Mouse (Mus musculus) liver, embryonic 13.5 days (tissue): Measurements from ENCODE around the gene Foxp1. TPM values are rescaled to one million over a fixed set of nuclear protein-coding genes. Genes with fewer than 3 reads are reported as not detected.

Source experiments
- ATAC-seq: fragments of 200-750 bp; cut with Nextera tagmentation; 2 replicates; pipeline ENCODE4 v1.8.0; 2017; ENCODE audit warnings: low read depth, mild to moderate bottlenecking, moderate number of reproducible peaks, moderate library complexity
- DNase-seq: peaks from one replicate; pipeline ENCODE4 v3.0.0; 2022
- H3K27ac ChIP-seq: fragments of 300-500 bp; sonication (generic); 2 replicates; pipeline ENCODE4 v1.5.1; 2015; ENCODE audit warnings: moderate library complexity, mild to moderate bottlenecking, inconsistent platforms
- H3K27me3 ChIP-seq: fragments of 300-500 bp; sonication (generic); 2 replicates; pipeline ENCODE4 v1.6.1; 2015; ENCODE audit warnings: mild to moderate bottlenecking, inconsistent platforms
- H3K36me3 ChIP-seq: fragments of 300-500 bp; sonication (generic); 2 replicates; pipeline ENCODE4 v1.6.1; 2015; ENCODE audit warnings: mild to moderate bottlenecking, inconsistent platforms
- H3K4me1 ChIP-seq: fragments of 300-500 bp; sonication (generic); replicated peaks from 2 replicates; pipeline ENCODE4 v1.6.1; 2015; ENCODE audit warnings: inconsistent platforms
- H3K4me2 ChIP-seq: fragments of 300-500 bp; sonication (generic); 2 replicates; pipeline ENCODE4 v1.6.1; 2015; ENCODE audit warnings: inconsistent platforms, mild to moderate bottlenecking, moderate library complexity
- H3K4me3 ChIP-seq: fragments of 300-500 bp; sonication (generic); replicated peaks from 2 replicates; pipeline ENCODE4 v1.5.1; 2015; ENCODE audit warnings: mild to moderate bottlenecking, inconsistent platforms
- H3K9ac ChIP-seq: fragments of 300-500 bp; sonication (generic); 2 replicates; pipeline ENCODE4 v1.6.1; 2015; ENCODE audit warnings: mild to moderate bottlenecking, inconsistent platforms
- H3K9me3 ChIP-seq: fragments of 300-500 bp; sonication (generic); replicated peaks from 2 replicates; pipeline ENCODE4 v1.6.1; 2016; ENCODE audit warnings: inconsistent platforms
- WGBS: fragments of 180-500 bp; shearing (Covaris S2); methylation state at CpG from one replicate; pipeline ENCODE4 v1.1.7; 2015; ENCODE audit not compliant: insufficient replicate concordance; 5-methylcytosine and 5-hydroxymethylcytosine counted together
- polyA plus RNA-seq: library from polyadenylated mRNA; unstranded; fragments of >200 nt; fragmentation: Nextera tagmentation; extraction: Ambion mirVana; gene quantifications from 2 replicates; pipeline ENCODE4 v1.2.1, GENCODE M21; 2015

Gene Foxp1
- polyA plus RNA-seq, 1 experiment from 2014 or later: 14.2 TPM

- DNase-seq (no peak), ATAC-seq (no peak)
- H3K27me3 ChIP-seq: no peaks in the 10 kb centered on the region
- no peaks in the 10 kb centered on the region for H3K9me3 ChIP-seq
- no peaks in the 10 kb centered on the region; the same call in none of the 2 replicates for H3K4me1 ChIP-seq
- H3K4me2 ChIP-seq: no peak overlapping the region
- H3K4me3 ChIP-seq: no peak overlapping the region
- 73% methylated on average over 6 of the region's 6 CpGs for WGBS
- H3K36me3 ChIP-seq: no peaks in the 10 kb centered on the region
- H3K27ac ChIP-seq: no peak overlapping the region
- H3K9ac ChIP-seq: no peak overlapping the region
These were observed 357.8 kb downstream of the Foxp1 start for GRCm38 (mm10) chr6:99164760-99165159.

- Histone ChIP-seq H3K9me3 (no peaks in the 10 kb centered on the region), H3K4me1 (no peaks in the 10 kb centered on the region; the same call in none of the 2 replicates), H3K9ac (no peak overlapping the region), H3K4me3 (no peak overlapping the region), H3K27me3 (no peaks in the 10 kb centered on the region), H3K36me3 (no peaks in the 10 kb centered on the region), H3K27ac (no peak overlapping the region), H3K4me2 (no peak overlapping the region)
- WGBS: 86% methylated on average over 15 of the region's 15 CpGs
- DNase-seq (no peak), ATAC-seq (no peak)
These were observed 359.8 kb downstream of the Foxp1 start for GRCm38 (mm10) chr6:99162716-99163115.

- Histone ChIP-seq H3K9ac (no peak overlapping the region), H3K4me1 (peaks cover 2% of the 10 kb centered on the region; the same call in 1 of the 2 replicates), H3K27ac (no peak overlapping the region), H3K36me3 (no peaks in the 10 kb centered on the region), H3K9me3 (no peaks in the 10 kb centered on the region), H3K27me3 (no peaks in the 10 kb centered on the region), H3K4me3 (no peak overlapping the region), H3K4me2 (no peak overlapping the region)
- ATAC-seq (no peak), DNase-seq (no peak)
- 74% methylated on average over 9 of the region's 9 CpGs for WGBS
These were observed 362.2 kb downstream of the Foxp1 start for GRCm38 (mm10) chr6:99160348-99160693.

- H3K4me2 ChIP-seq: no peak overlapping the region
- H3K27me3 ChIP-seq: no peaks in the 10 kb centered on the region
- H3K9me3 ChIP-seq: no peaks in the 10 kb centered on the region
- no peak for DNase-seq
- no peaks in the 10 kb centered on the region for H3K36me3 ChIP-seq
- H3K27ac ChIP-seq: no peak overlapping the region
- ATAC-seq: no peak
- peaks cover 2% of the 10 kb centered on the region; the same call in 1 of the 2 replicates for H3K4me1 ChIP-seq
- H3K9ac ChIP-seq: no peak overlapping the region
- WGBS: 71% methylated on average over 23 of the region's 23 CpGs
- H3K4me3 ChIP-seq: no peak overlapping the region
These were observed 362.8 kb downstream of the Foxp1 start for GRCm38 (mm10) chr6:99159452-99160347.

GRCm38 (mm10) chr6:99153682-99154081, 368.8 kb downstream of the Foxp1 start:
- Histone ChIP-seq H3K36me3 (no peaks in the 10 kb centered on the region), H3K27ac (no peak overlapping the region), H3K27me3 (no peaks in the 10 kb centered on the region), H3K9me3 (no peaks in the 10 kb centered on the region), H3K4me3 (no peak overlapping the region), H3K9ac (no peak overlapping the region), H3K4me1 (peaks cover 12% of the 10 kb centered on the region; the same call in 1 of the 2 replicates), H3K4me2 (no peak overlapping the region)
- 45% methylated on average over 4 of the region's 4 CpGs for WGBS
- peak; percentile 43; the same call in 1 of the 2 replicates for ATAC-seq
- no peak for DNase-seq

- H3K4me2 ChIP-seq: no peak overlapping the region
- H3K27ac ChIP-seq: no peak overlapping the region
- no peaks in the 10 kb centered on the region for H3K27me3 ChIP-seq
- 73% methylated on average over 7 of the region's 7 CpGs for WGBS
- DNase-seq (no peak), ATAC-seq (no peak)
- H3K9ac ChIP-seq: no peak overlapping the region
- H3K4me3 ChIP-seq: no peak overlapping the region
- no peaks in the 10 kb centered on the region for H3K9me3 ChIP-seq
- H3K4me1 ChIP-seq: 0 out of 2 replicates have a peak, but pooled peaks cover 2% of the 10 kb centered on the region
- no peaks in the 10 kb centered on the region for H3K36me3 ChIP-seq
These were observed 376.1 kb downstream of the Foxp1 start for GRCm38 (mm10) chr6:99146400-99146905.

GRCm38 (mm10) chr6:99145033-99145432, 377.5 kb downstream of the Foxp1 start:
- Histone ChIP-seq H3K9ac (no peak overlapping the region), H3K4me3 (no peak overlapping the region), H3K27ac (no peak overlapping the region), H3K4me1 (0 out of 2 replicates have a peak, but pooled peaks cover 2% of the 10 kb centered on the region), H3K27me3 (no peaks in the 10 kb centered on the region), H3K4me2 (no peak overlapping the region), H3K36me3 (no peaks in the 10 kb centered on the region), H3K9me3 (no peaks in the 10 kb centered on the region)
- ATAC-seq: no peak
- WGBS: 62% methylated on average over 7 of the region's 7 CpGs
- no peak for DNase-seq

- Histone ChIP-seq H3K27me3 (no peaks in the 10 kb centered on the region), H3K9me3 (no peaks in the 10 kb centered on the region), H3K36me3 (no peaks in the 10 kb centered on the region), H3K9ac (no peak overlapping the region), H3K4me1 (0 out of 2 replicates have a peak, but pooled peaks cover 2% of the 10 kb centered on the region), H3K27ac (no peak overlapping the region), H3K4me3 (no peak overlapping the region), H3K4me2 (no peak overlapping the region)
- DNase-seq (no peak), ATAC-seq (no peak)
- 64% methylated on average over 4 of the region's 4 CpGs for WGBS
These were observed 378.8 kb downstream of the Foxp1 start for GRCm38 (mm10) chr6:99143756-99144036.

- no peak overlapping the region for H3K9ac ChIP-seq
- no peaks in the 10 kb centered on the region for H3K9me3 ChIP-seq
- 69% methylated on average over 10 of the region's 10 CpGs for WGBS
- H3K27me3 ChIP-seq: no peaks in the 10 kb centered on the region
- H3K4me2 ChIP-seq: no peak overlapping the region
- no peak for DNase-seq
- H3K4me3 ChIP-seq: no peak overlapping the region
- H3K4me1 ChIP-seq: 0 out of 2 replicates have a peak, but pooled peaks cover 2% of the 10 kb centered on the region
- ATAC-seq: no peak
- H3K36me3 ChIP-seq: no peaks in the 10 kb centered on the region
- H3K27ac ChIP-seq: no peak overlapping the region
These were observed 379.4 kb downstream of the Foxp1 start for GRCm38 (mm10) chr6:99142900-99143755.

GRCm38 (mm10) chr6:99138041-99138440, 384.5 kb downstream of the Foxp1 start:
- no peaks in the 10 kb centered on the region for H3K4me1 ChIP-seq
- H3K9me3 ChIP-seq: no peaks in the 10 kb centered on the region
- ATAC-seq: no peak
- no peaks in the 10 kb centered on the region for H3K27me3 ChIP-seq
- 78% methylated on average over 11 of the region's 11 CpGs for WGBS
- no peaks in the 10 kb centered on the region for H3K36me3 ChIP-seq
- no peak overlapping the region for H3K4me2 ChIP-seq
- no peak overlapping the region for H3K4me3 ChIP-seq
- no peak for DNase-seq
- H3K9ac ChIP-seq: no peak overlapping the region
- no peak overlapping the region for H3K27ac ChIP-seq

GRCm38 (mm10) chr6:99137071-99137470, 385.4 kb downstream of the Foxp1 start:
- Histone ChIP-seq H3K4me2 (no peak overlapping the region), H3K36me3 (no peaks in the 10 kb centered on the region), H3K27ac (no peak overlapping the region), H3K9ac (no peak overlapping the region), H3K4me1 (no peaks in the 10 kb centered on the region), H3K27me3 (no peaks in the 10 kb centered on the region), H3K4me3 (no peak overlapping the region), H3K9me3 (no peaks in the 10 kb centered on the region)
- 73% methylated on average over 11 of the region's 11 CpGs for WGBS
- ATAC-seq (no peak), DNase-seq (no peak)
